Mouse (Mus musculus) embryo, embryonic 10.5 days (tissue): ENCODE measurements at regions not wholly inside any gene's neighbourhood (a gene's known extent, or its start where the extent isn't known, plus 50 kb on each side); places are given as distances from the start of the nearest gene placed in this dataset.

Experiments
- DNase-seq: peaks from one replicate; pipeline ENCODE4 v3.0.0-alpha.2; 2015; ENCODE audit warnings: low spot score

GRCm38 (mm10) chr11:85966207-85966606, 80.0 kb downstream of the Tbx4 start:
- DNase-seq = no peak

- no peak for DNase-seq
Measured at GRCm38 (mm10) chr11:85970287-85970686, 84.1 kb downstream of the Tbx4 start.

- DNase-seq = peak; percentile 90
Measured at GRCm38 (mm10) chr11:85972385-85972784, 86.2 kb downstream of the Tbx4 start.

GRCm38 (mm10) chr11:85973736-85974135, 87.5 kb downstream of the Tbx4 start:
- DNase-seq = no peak

GRCm38 (mm10) chr11:85976693-85977434, 90.6 kb downstream of the Tbx4 start:
- no peak for DNase-seq

GRCm38 (mm10) chr11:85980388-85980787, 94.2 kb downstream of the Tbx4 start:
- DNase-seq = no peak

- no peak for DNase-seq
Measured at GRCm38 (mm10) chr11:85981561-85981960, 95.3 kb downstream of the Tbx4 start.

GRCm38 (mm10) chr11:85986338-85986737, 100.1 kb downstream of the Tbx4 start:
- no peak for DNase-seq

GRCm38 (mm10) chr11:85987181-85987580, 101.0 kb downstream of the Tbx4 start:
- no peak for DNase-seq

- DNase-seq = peak; percentile 44
Measured at GRCm38 (mm10) chr11:85989536-85989935, 103.3 kb downstream of the Tbx4 start.

- DNase-seq = peak; percentile 74
Measured at GRCm38 (mm10) chr11:85989940-85990493, 103.8 kb downstream of the Tbx4 start.

- DNase-seq = peak; percentile 58
Measured at GRCm38 (mm10) chr11:85995318-85996095, 109.3 kb downstream of the Tbx4 start.

GRCm38 (mm10) chr11:85996686-85997085, 110.5 kb downstream of the Tbx4 start:
- no peak for DNase-seq

GRCm38 (mm10) chr11:86003341-86003740, 117.1 kb downstream of the Tbx4 start:
- no peak for DNase-seq

GRCm38 (mm10) chr11:86005284-86005683, 119.1 kb downstream of the Tbx4 start:
- no peak for DNase-seq

GRCm38 (mm10) chr11:86005899-86006445, 119.8 kb downstream of the Tbx4 start:
- no peak for DNase-seq

- DNase-seq = no peak
Measured at GRCm38 (mm10) chr11:86006859-86007258, 120.6 kb downstream of the Tbx4 start.
